Mouse (Mus musculus) midbrain, embryonic 13.5 days (tissue): Measurements from ENCODE around the gene Fto. TPM values are rescaled to one million over a fixed set of nuclear protein-coding genes. Genes with fewer than 3 reads are reported as not detected.

Experiments
- ATAC-seq: fragments of 200-750 bp; cut with Nextera tagmentation; 2 replicates; pipeline ENCODE4 v1.8.0; 2017; ENCODE audit warnings: mild to moderate bottlenecking, moderate TSS enrichment, moderate library complexity
- H3K27ac ChIP-seq: fragments of 300-500 bp; sonication (generic); 2 replicates; pipeline ENCODE4 v1.5.1; 2015; ENCODE audit warnings: inconsistent platforms, mild to moderate bottlenecking, moderate library complexity
- H3K27me3 ChIP-seq: fragments of 300-500 bp; sonication (generic); 2 replicates; pipeline ENCODE4 v1.6.1; 2015; ENCODE audit warnings: mild to moderate bottlenecking, inconsistent platforms
- H3K36me3 ChIP-seq: fragments of 300-500 bp; sonication (generic); 2 replicates; pipeline ENCODE4 v1.6.1; 2015; ENCODE audit warnings: mild to moderate bottlenecking, inconsistent platforms
- H3K4me1 ChIP-seq: fragments of 300-500 bp; sonication (generic); replicated peaks from 2 replicates; pipeline ENCODE4 v1.6.1; 2015; ENCODE audit warnings: inconsistent platforms
- H3K4me2 ChIP-seq: fragments of 300-500 bp; sonication (generic); replicated peaks from 2 replicates; pipeline ENCODE4 v1.6.1; 2015; ENCODE audit warnings: moderate library complexity, mild to moderate bottlenecking, inconsistent platforms
- H3K4me3 ChIP-seq: fragments of 300-500 bp; sonication (generic); replicated peaks from 2 replicates; pipeline ENCODE4 v1.5.1; 2015; ENCODE audit warnings: mild to moderate bottlenecking, inconsistent platforms
- H3K9ac ChIP-seq: fragments of 300-500 bp; sonication (generic); replicated peaks from 2 replicates; pipeline ENCODE4 v1.6.1; 2015; ENCODE audit warnings: mild to moderate bottlenecking, inconsistent platforms
- H3K9me3 ChIP-seq: fragments of 300-500 bp; sonication (generic); 2 replicates; pipeline ENCODE4 v1.6.1; 2016; ENCODE audit warnings: mild to moderate bottlenecking, inconsistent platforms
- WGBS: fragments of 180-500 bp; shearing (Covaris S2); methylation state at CpG from one replicate; pipeline ENCODE4 v1.1.7; 2015; 5-methylcytosine and 5-hydroxymethylcytosine counted together
- polyA plus RNA-seq: library from polyadenylated mRNA; unstranded; fragments of >200 nt; fragmentation: Nextera tagmentation; extraction: Ambion mirVana; gene quantifications from 2 replicates; pipeline ENCODE4 v1.2.1, GENCODE M21; 2015

Fto gene
- polyA plus RNA-seq, 1 experiment from 2014 or later: 128 TPM

DNA sequence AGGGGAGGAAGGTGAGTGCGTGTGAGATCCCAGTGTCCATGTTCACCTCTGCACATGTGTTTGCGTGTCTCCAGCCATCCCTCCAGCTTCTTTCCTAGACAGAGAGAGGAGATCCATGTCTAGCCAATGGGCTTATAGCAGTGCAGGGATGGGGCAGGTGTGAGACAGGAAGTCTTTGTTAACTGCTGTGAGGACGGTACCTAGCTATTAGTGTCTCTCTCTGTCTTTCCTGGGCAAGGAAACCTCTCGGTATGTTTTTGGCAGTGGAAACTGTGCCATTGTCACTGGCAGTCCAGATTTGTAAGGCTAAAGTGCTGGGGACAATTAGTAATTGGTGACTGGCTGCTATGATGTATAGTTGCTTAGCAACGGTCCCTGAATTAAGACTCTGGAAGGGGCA lies 304.4 kb downstream of the Fto start:
- Histone ChIP-seq H3K9ac (no peak overlapping the region), H3K4me1 (peaks cover 58% of the 10 kb centered on the region), H3K27me3 (peaks cover 33% of the 10 kb centered on the region), H3K9me3 (no peaks in the 10 kb centered on the region), H3K4me3 (no peak overlapping the region), H3K27ac (peak overlapping the region; percentile 62), H3K4me2 (no peak overlapping the region), H3K36me3 (no peaks in the 10 kb centered on the region)
- 50% methylated on average over 5 of the region's 5 CpGs for WGBS
- peak; percentile 64 for ATAC-seq

- Histone ChIP-seq H3K9ac (no peak overlapping the region), H3K36me3 (no peaks in the 10 kb centered on the region), H3K27ac (peak overlapping the region; percentile 31; the same call in 1 of the 2 replicates), H3K27me3 (peaks cover 25% of the 10 kb centered on the region), H3K9me3 (no peaks in the 10 kb centered on the region), H3K4me2 (no peak overlapping the region), H3K4me3 (no peak overlapping the region), H3K4me1 (peaks cover 63% of the 10 kb centered on the region)
- ATAC-seq: no peak
- WGBS: 39% methylated on average over 12 of the region's 12 CpGs
Observed at GRCm38 (mm10) chr8:91622757-91623156, 309.4 kb downstream of the Fto start.

- Histone ChIP-seq H3K27ac (0 out of 2 replicates have a peak overlapping the region, but pooled peaks have one; percentile 35), H3K27me3 (peaks cover 34% of the 10 kb centered on the region)
- 0 out of 2 replicates have a peak, but pooled peaks have one; percentile 21 for ATAC-seq
Observed at GRCm38 (mm10) chr8:91625686-91626558, 312.6 kb downstream of the Fto start.

DNA sequence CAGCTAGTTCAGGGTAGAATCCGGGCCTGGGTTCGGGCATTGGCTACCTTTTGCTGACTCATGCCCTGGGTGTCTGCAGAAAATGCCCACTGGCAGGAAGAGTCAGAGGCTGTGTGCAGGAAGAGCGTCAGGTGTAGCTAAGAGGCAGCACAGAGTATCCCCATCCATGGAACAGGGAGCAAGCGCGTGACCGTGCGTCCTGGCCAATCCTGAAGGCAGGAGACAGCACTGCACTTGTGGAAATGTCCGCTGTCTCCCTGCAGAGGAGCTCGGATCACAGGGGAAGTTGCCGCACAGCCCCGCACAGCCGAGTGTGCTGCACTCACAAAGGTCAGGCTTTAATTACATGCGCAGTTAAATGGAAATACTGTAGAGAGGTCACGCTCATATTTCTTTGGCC lies 316.3 kb downstream of the Fto start:
- WGBS: 17% methylated on average over 14 of the region's 14 CpGs
- Histone ChIP-seq H3K9ac (no peak overlapping the region), H3K27me3 (peaks cover 34% of the 10 kb centered on the region), H3K9me3 (no peaks in the 10 kb centered on the region), H3K4me2 (peak overlapping the region; percentile 17; the same call in 1 of the 2 replicates), H3K4me3 (no peak overlapping the region), H3K27ac (peak overlapping the region; percentile 14; the same call in 1 of the 2 replicates), H3K4me1 (peaks cover 67% of the 10 kb centered on the region), H3K36me3 (no peaks in the 10 kb centered on the region)
- ATAC-seq: 0 out of 2 replicates have a peak, but pooled peaks have one; percentile 43

More at GRCm38 (mm10) chr8:91625686-91626558, 312.6 kb downstream of the Fto start:
- Histone ChIP-seq H3K4me2 (peak overlapping the region; percentile 20; the same call in 1 of the 2 replicates), H3K4me1 (peaks cover 73% of the 10 kb centered on the region), H3K4me3 (no peak overlapping the region), H3K9me3 (no peaks in the 10 kb centered on the region), H3K36me3 (no peaks in the 10 kb centered on the region), H3K9ac (no peak overlapping the region)
- WGBS: 28% methylated on average over 18 of the region's 18 CpGs

GRCm38 (mm10) chr8:91630320-91631033 lies 317.2 kb downstream of the Fto start:
- H3K9me3 ChIP-seq: no peaks in the 10 kb centered on the region
- no peak overlapping the region for H3K9ac ChIP-seq
- H3K27ac ChIP-seq: 0 out of 2 replicates have a peak overlapping the region, but pooled peaks have one; percentile 1
- ATAC-seq: no peak
- H3K4me2 ChIP-seq: no peak overlapping the region
- 52% methylated on average over 16 of the region's 16 CpGs for WGBS
- H3K4me1 ChIP-seq: peaks cover 58% of the 10 kb centered on the region
- no peaks in the 10 kb centered on the region for H3K36me3 ChIP-seq
- no peak overlapping the region for H3K4me3 ChIP-seq
- peaks cover 34% of the 10 kb centered on the region for H3K27me3 ChIP-seq

DNA sequence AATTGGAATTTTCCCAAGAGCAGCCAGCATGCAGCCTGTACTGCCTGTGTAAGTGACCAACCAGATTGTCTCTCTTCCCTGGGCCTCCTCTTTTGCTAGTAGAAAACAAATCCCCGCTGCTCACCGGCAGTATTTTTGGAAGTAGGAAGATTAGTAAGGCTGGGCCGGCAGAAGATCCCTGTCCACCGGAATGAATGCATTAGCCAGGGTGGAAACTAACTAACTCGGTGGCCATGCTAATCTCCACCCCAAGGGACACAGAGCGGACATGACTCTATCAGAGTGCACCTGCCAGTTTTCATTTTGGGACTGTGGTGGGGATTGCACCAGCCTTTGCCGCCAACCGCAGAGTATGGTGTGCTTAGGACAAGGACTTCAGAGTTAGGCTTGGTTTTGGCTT lies 319.1 kb downstream of the Fto start:
- Histone ChIP-seq H3K9ac (no peak overlapping the region), H3K4me2 (no peak overlapping the region), H3K4me3 (no peak overlapping the region), H3K36me3 (no peaks in the 10 kb centered on the region), H3K4me1 (peaks cover 42% of the 10 kb centered on the region), H3K27me3 (peaks cover 26% of the 10 kb centered on the region), H3K9me3 (no peaks in the 10 kb centered on the region), H3K27ac (no peak overlapping the region)
- no peak for ATAC-seq
- WGBS: 49% methylated on average over 8 of the region's 8 CpGs

DNA sequence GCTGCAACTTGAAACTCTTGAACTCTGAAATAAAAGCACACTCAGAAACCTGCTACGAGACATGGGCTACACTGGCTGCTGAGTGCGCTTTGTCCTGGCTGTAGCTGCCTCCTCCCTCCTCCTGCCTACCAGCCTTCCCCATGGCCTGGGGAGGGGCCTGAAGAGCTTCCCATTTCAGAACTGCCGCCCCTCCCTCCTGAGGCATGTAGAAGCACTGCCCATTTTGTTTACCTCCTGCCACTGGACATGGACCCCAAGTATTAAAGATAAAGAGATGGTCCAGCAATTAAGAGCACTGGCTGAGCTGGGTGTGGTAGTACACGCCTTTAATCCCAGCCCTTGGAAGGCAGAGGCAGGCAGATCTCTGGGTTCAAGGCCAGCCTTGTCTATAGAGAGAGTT lies 322.1 kb downstream of the Fto start:
- Histone ChIP-seq H3K4me2 (no peak overlapping the region), H3K4me1 (peaks cover 50% of the 10 kb centered on the region), H3K9me3 (no peaks in the 10 kb centered on the region), H3K4me3 (no peak overlapping the region), H3K9ac (no peak overlapping the region), H3K36me3 (no peaks in the 10 kb centered on the region), H3K27me3 (peaks cover 10% of the 10 kb centered on the region), H3K27ac (no peak overlapping the region)
- no peak for ATAC-seq
- WGBS: 97% methylated on average over 4 of the region's 4 CpGs

DNA sequence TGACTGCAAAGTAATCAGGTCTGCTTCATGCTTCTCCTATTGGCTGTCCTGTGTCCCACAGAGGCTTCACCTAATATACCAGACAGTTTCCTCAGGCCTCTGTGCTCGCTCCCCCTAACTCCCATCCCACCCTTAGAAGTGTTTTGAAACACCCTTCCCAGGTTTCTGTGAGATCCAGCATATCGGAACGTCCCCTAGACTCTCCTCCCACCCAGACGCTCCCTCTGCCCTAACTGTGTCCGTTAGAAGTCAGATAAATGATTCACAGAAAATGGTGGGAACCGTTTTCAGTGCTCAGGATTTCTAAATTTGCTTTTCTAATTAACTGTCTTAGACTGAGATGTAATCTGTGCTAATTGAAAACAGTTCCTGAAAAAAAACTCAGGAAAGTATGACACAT lies 323.6 kb downstream of the Fto start:
- 84% methylated on average over 6 of the region's 6 CpGs for WGBS
- no peak overlapping the region for H3K9ac ChIP-seq
- no peak overlapping the region for H3K4me2 ChIP-seq
- no peaks in the 10 kb centered on the region for H3K9me3 ChIP-seq
- H3K36me3 ChIP-seq: no peaks in the 10 kb centered on the region
- no peak overlapping the region for H3K4me3 ChIP-seq
- no peak for ATAC-seq
- no peak overlapping the region for H3K27ac ChIP-seq
- peaks cover 17% of the 10 kb centered on the region for H3K27me3 ChIP-seq
- peaks cover 37% of the 10 kb centered on the region for H3K4me1 ChIP-seq

GRCm38 (mm10) chr8:91637684-91638083 lies 324.4 kb downstream of the Fto start:
- H3K27me3 ChIP-seq: peaks cover 19% of the 10 kb centered on the region
- H3K4me1 ChIP-seq: peaks cover 29% of the 10 kb centered on the region
- 82% methylated on average over 9 of the region's 9 CpGs for WGBS
- no peak for ATAC-seq
- H3K9ac ChIP-seq: no peak overlapping the region; the same call in 1 of the 2 replicates
- no peak overlapping the region for H3K4me2 ChIP-seq
- no peak overlapping the region for H3K4me3 ChIP-seq
- no peaks in the 10 kb centered on the region for H3K9me3 ChIP-seq
- 0 out of 2 replicates have a peak overlapping the region, but pooled peaks have one; percentile 16 for H3K27ac ChIP-seq
- H3K36me3 ChIP-seq: no peaks in the 10 kb centered on the region

GRCm38 (mm10) chr8:91638256-91638655 lies 324.9 kb downstream of the Fto start:
- no peaks in the 10 kb centered on the region for H3K9me3 ChIP-seq
- 0 out of 2 replicates have a peak, but pooled peaks have one; percentile 17 for ATAC-seq
- no peak overlapping the region for H3K9ac ChIP-seq
- H3K27ac ChIP-seq: no peak overlapping the region
- no peaks in the 10 kb centered on the region for H3K36me3 ChIP-seq
- no peak overlapping the region for H3K4me3 ChIP-seq
- WGBS: 56% methylated on average over 12 of the region's 12 CpGs
- H3K4me1 ChIP-seq: peaks cover 29% of the 10 kb centered on the region
- no peak overlapping the region for H3K4me2 ChIP-seq
- peaks cover 21% of the 10 kb centered on the region for H3K27me3 ChIP-seq

DNA sequence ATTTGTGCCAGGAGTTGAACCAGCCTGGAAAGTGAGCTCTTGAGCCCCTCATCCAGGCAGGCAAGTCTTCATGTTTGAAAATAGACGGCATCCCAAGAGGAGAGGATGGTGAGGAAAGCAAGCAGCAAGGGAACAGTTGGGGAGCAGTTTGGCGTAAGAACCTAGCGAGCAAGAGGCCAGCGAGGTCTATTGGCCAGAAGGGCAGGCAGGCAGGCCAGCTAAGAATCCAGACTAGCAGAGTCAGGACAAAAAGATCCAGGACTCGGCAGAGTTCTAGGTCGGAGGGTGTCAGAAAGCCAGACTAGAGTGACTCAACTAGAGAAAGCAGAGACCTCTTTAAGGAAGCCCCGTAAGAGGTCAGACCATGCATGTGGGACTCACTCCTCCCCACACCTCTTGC lies 327.1 kb downstream of the Fto start:
- Histone ChIP-seq H3K27ac (no peak overlapping the region), H3K9me3 (no peaks in the 10 kb centered on the region), H3K36me3 (no peaks in the 10 kb centered on the region), H3K4me1 (peaks cover 30% of the 10 kb centered on the region), H3K4me2 (no peak overlapping the region), H3K27me3 (peaks cover 17% of the 10 kb centered on the region), H3K4me3 (no peak overlapping the region), H3K9ac (no peak overlapping the region)
- ATAC-seq: no peak
- WGBS: 80% methylated on average over 7 of the region's 7 CpGs

DNA sequence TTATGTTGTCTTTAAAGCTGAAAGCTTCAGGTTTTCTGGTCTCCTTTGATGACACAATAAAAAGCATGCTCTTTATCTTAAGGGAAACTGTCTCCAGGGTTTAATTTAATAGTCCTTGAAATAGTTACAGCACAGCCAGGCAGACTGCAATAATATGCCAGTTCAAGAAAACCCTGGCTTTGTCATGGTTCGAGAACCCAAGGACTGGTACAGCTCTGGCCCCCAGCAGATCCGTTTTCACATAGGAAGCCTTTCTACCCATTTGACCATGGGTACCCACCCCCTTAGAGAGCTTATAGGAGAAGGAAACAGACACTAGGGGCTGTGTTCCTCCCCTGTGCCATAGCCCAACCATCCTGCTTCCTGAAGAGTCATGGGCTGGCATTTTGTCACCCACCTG lies 332.2 kb downstream of the Fto start:
- H3K27me3 ChIP-seq: peaks cover 25% of the 10 kb centered on the region

More for the DNA sequence above, 332.2 kb downstream of the Fto start:
- Histone ChIP-seq H3K9me3 (no peaks in the 10 kb centered on the region), H3K4me3 (no peak overlapping the region), H3K27ac (no peak overlapping the region), H3K36me3 (no peaks in the 10 kb centered on the region), H3K4me1 (peaks cover 30% of the 10 kb centered on the region), H3K9ac (no peak overlapping the region), H3K4me2 (no peak overlapping the region)
- no peak for ATAC-seq
- 58% methylated on average over 2 of the region's 2 CpGs for WGBS
